In the genomic region with DNA sequence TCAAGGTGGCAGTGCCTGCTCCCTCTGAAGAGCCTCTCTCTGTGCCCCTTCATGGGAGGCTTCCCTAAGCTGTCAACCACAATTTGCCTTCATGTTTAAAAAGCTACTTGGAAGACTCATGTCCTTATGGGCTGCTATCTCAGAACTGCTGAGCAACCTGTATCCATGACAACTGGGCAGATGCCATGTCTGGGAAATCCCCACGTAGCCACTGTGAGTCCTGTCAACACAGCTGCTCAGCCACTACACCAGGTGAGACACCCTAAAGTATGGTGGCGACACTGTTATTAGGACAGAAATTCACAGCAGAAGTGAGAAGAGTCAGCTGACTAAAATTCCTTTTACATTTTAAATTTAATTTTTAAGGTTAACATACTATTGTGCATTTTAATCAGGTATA, we compare ENCODE assay signal across 18 mouse cellular contexts. TPM values are rescaled to one million over a fixed set of nuclear protein-coding genes. Genes with fewer than 3 reads are reported as not detected.
DNase-seq lines count a peak whose midpoint lies in the region; ATAC-seq and TF ChIP-seq lines count a peak whose summit lies in the region.
"Had no signal": no experiment of that assay in that cellular context is flagged by ENCODE, and none has a peak within 500 bp of the region (broad histone marks: within the 10 kb centered on the region; RNA-seq: fewer than 3 reads in every experiment).

No protein-coding gene starts in this region.

- H3K4me2 ChIP-seq in hindbrain, postnatal 0 days (ENCODE audit: low read depth, low read length), result no peak overlapping the region
- no peak overlapping the region for H3K4me2 ChIP-seq in hindbrain, embryonic 12.5 days (replicated peaks)
- H3K4me2 ChIP-seq in hindbrain, embryonic 16.5 days (ENCODE audit: low read length), result no peak overlapping the region
- H3K4me2 ChIP-seq: forebrain, embryonic 13.5 days; lung, embryonic 14.5 days had no signal

- H3K9me3 ChIP-seq in hindbrain, postnatal 0 days (ENCODE audit: low read length), result no peaks in the 10 kb centered on the region
- H3K9me3 ChIP-seq in hindbrain, embryonic 12.5 days (replicated peaks), result no peaks in the 10 kb centered on the region
- no peaks in the 10 kb centered on the region for H3K9me3 ChIP-seq in hindbrain, embryonic 16.5 days (ENCODE audit: control insufficient read depth, low read length)
- H3K9me3 ChIP-seq: forebrain, embryonic 13.5 days; heart, embryonic 10.5 days had no signal

- no peak overlapping the region for H3K27ac ChIP-seq in hindbrain, postnatal 0 days
- no peak overlapping the region for H3K27ac ChIP-seq in hindbrain, embryonic 12.5 days
- H3K27ac ChIP-seq in spleen, adult 2 months (ENCODE audit: insufficient read depth, low read length), result no peak overlapping the region
- H3K27ac ChIP-seq in bone marrow macrophage, adult 2 months (ENCODE audit: insufficient read depth, low read depth, low read length), result no peak overlapping the region
- no peak overlapping the region for H3K27ac ChIP-seq in hindbrain, embryonic 16.5 days (ENCODE audit: low read depth, low read length)
- H3K27ac ChIP-seq: forebrain, embryonic 13.5 days; heart, embryonic 10.5 days; macrophage had no signal

- no peak overlapping the region for H3K9ac ChIP-seq in hindbrain, postnatal 0 days (replicated peaks; ENCODE audit: low read length)
- no peak overlapping the region for H3K9ac ChIP-seq in hindbrain, embryonic 12.5 days
- no peak overlapping the region for H3K9ac ChIP-seq in hindbrain, embryonic 16.5 days (ENCODE audit: low read depth, low read length)
- H3K9ac ChIP-seq: forebrain, embryonic 13.5 days; lung, embryonic 14.5 days had no signal

- ATAC-seq in hindbrain, postnatal 0 days, result no peak
- ATAC-seq in hindbrain, embryonic 12.5 days (ENCODE audit: low FRiP score), result no peak
- no peak for ATAC-seq in hindbrain, embryonic 16.5 days
- ATAC-seq: forebrain, embryonic 13.5 days had no signal

- no peak overlapping the region for H3K4me3 ChIP-seq in hindbrain, postnatal 0 days (ENCODE audit: low read length)
- no peak overlapping the region for H3K4me3 ChIP-seq in hindbrain, embryonic 12.5 days
- no peak overlapping the region for H3K4me3 ChIP-seq in spleen, adult 2 months (ENCODE audit: extremely low read depth, insufficient read depth, insufficient read length)
- no peak overlapping the region for H3K4me3 ChIP-seq in bone marrow macrophage, adult 2 months (ENCODE audit: insufficient read depth, low read length)
- H3K4me3 ChIP-seq in hindbrain, embryonic 16.5 days (ENCODE audit: low read length), result no peak overlapping the region
- H3K4me3 ChIP-seq: forebrain, embryonic 13.5 days; heart, embryonic 10.5 days had no signal

- H3K4me1 ChIP-seq in hindbrain, postnatal 0 days (ENCODE audit: insufficient read depth, low read length), result no peaks in the 10 kb centered on the region
- no peaks in the 10 kb centered on the region; the same call in 1 of the 2 replicates for H3K4me1 ChIP-seq in hindbrain, embryonic 12.5 days
- peaks cover 10% of the 10 kb centered on the region for H3K4me1 ChIP-seq in spleen, adult 2 months (ENCODE audit: control insufficient read depth, insufficient read depth, insufficient read length)
- peaks cover 5% of the 10 kb centered on the region for H3K4me1 ChIP-seq in bone marrow macrophage, adult 2 months (ENCODE audit: control insufficient read depth, insufficient read depth, low read length)
- no peaks in the 10 kb centered on the region for H3K4me1 ChIP-seq in hindbrain, embryonic 16.5 days (ENCODE audit: control insufficient read depth, insufficient read depth, low read depth, low read length)
- H3K4me1 ChIP-seq: forebrain, embryonic 13.5 days had no signal

- TF ChIP-seq CTCF in hindbrain, postnatal 0 days (IDR thresholded peaks at IDR 0.05; ENCODE audit: low read depth), result no peak
- TF ChIP-seq CTCF in spleen, adult 2 months (IDR thresholded peaks at IDR 0.05; ENCODE audit: extremely low read depth, insufficient read depth, insufficient read length, insufficient replicate concordance), result no peak
- peak; percentile 19; the same call in 1 of the 2 replicates for TF ChIP-seq CTCF in bone marrow macrophage, adult 2 months (IDR thresholded peaks at IDR 0.05; ENCODE audit: low read depth, low read length)

- H3K36me3 ChIP-seq in hindbrain, postnatal 0 days (ENCODE audit: insufficient read depth, low read length), result peaks cover 25% of the 10 kb centered on the region; the same call in 1 of the 2 replicates
- H3K36me3 ChIP-seq in hindbrain, embryonic 12.5 days, result peaks cover 22% of the 10 kb centered on the region
- 0 out of 2 replicates have a peak, but pooled peaks cover 1% of the 10 kb centered on the region for H3K36me3 ChIP-seq in spleen, adult 2 months (ENCODE audit: control insufficient read depth, insufficient read depth, low read length)
- peaks cover 10% of the 10 kb centered on the region; the same call in 1 of the 2 replicates for H3K36me3 ChIP-seq in hindbrain, embryonic 16.5 days (ENCODE audit: control insufficient read depth, insufficient read depth, low read length)

- no peak for TF ChIP-seq POLR2A in spleen, adult 2 months (IDR thresholded peaks at IDR 0.05; ENCODE audit: low read depth, low read length)
- TF ChIP-seq POLR2A in bone marrow macrophage, adult 2 months (IDR thresholded peaks at IDR 0.05; ENCODE audit: borderline replicate concordance, low read depth, low read length), result no peak

- no peaks in the 10 kb centered on the region for H3K27me3 ChIP-seq in hindbrain, postnatal 0 days (ENCODE audit: insufficient read depth, low read length)
- no peaks in the 10 kb centered on the region for H3K27me3 ChIP-seq in hindbrain, embryonic 12.5 days
- H3K27me3 ChIP-seq in spleen, adult 2 months (ENCODE audit: control insufficient read depth, insufficient read depth, low read length), result no peaks in the 10 kb centered on the region
- H3K27me3 ChIP-seq in hindbrain, embryonic 16.5 days (replicated peaks; ENCODE audit: control insufficient read depth, insufficient read depth, low read length), result no peaks in the 10 kb centered on the region
- H3K27me3 ChIP-seq: forebrain, embryonic 13.5 days had no signal

- DNase-seq in hindbrain, postnatal 0 days (ENCODE audit: low spot score), result peak; percentile 57
- DNase-seq in spleen, adult 2 months (ENCODE audit: low read depth in 1 of 2, low spot score in 2 of 2), result peak; percentile 30 to 41
- no peak for DNase-seq in spleen, postnatal 4 days (ENCODE audit: low spot score in 2 of 2)
- peak; percentile 16 for DNase-seq in telencephalon, adult 2 months (ENCODE audit: low read depth, low spot score)
- DNase-seq in heart, postnatal 4 days, result no peak
- DNase-seq: adrenal gland, adult 2 months; cerebellum, adult 9-10 months; embryo, embryonic 11 days; gastrocnemius, postnatal 10 days; heart, postnatal 14 days; lung, embryonic 14.5 days; retina, postnatal 1 day had no signal

- WGBS in hindbrain, postnatal 0 days, result 49% methylated on average over 2 of the region's 2 CpGs
- 66% methylated on average over 2 of the region's 2 CpGs for WGBS in hindbrain, embryonic 12.5 days
- WGBS in spleen, adult 2 months, result 27% methylated on average over 2 of the region's 2 CpGs
- WGBS in hindbrain, embryonic 16.5 days, result 50% methylated on average over 2 of the region's 2 CpGs

RNA-seq across cellular contexts. Expression of a gene that starts 32.5 kb away (rescaled TPM):
- 2.4 and 4.6 TPM in 2 replicates for total RNA-seq in hindbrain, postnatal 0 days (2014; rRNA removed)
- 2.4 and 2.7 TPM in 2 replicates for polyA plus RNA-seq in hindbrain, postnatal 0 days (2015; fragmentation: Nextera tagmentation; extraction: Ambion mirVana)
- 2.2 and 2.4 TPM in 2 replicates for polyA plus RNA-seq in hindbrain, embryonic 12.5 days (2016; fragmentation: Nextera tagmentation; extraction: Ambion mirVana)
- 293 and 323 TPM in 2 replicates for polyA plus RNA-seq in spleen, adult 2 months (2012; rRNA removed)
- 6.7 TPM in 2 replicates for polyA plus RNA-seq in bone marrow macrophage, adult 2 months (2012; ENCODE audit: insufficient read depth, insufficient read length, missing spikeins)
- polyA plus RNA-seq in hindbrain, embryonic 16.5 days (2015; fragmentation: Nextera tagmentation; extraction: Ambion mirVana), result 1.8 and 2.3 TPM in 2 replicates
- total RNA-seq in heart, postnatal 4 days (2021), result 10 to 100 TPM in 1 of 2 experiments, 1 to 10 TPM in 1; 8.3 to 12.0 TPM

Comparison
In these comparisons a context has a peak if more than half of its experiments do, and no peak if none do; other contexts are left out.
1. DNase-seq: peak in hindbrain, postnatal 0 days (single experiment), spleen, adult 2 months (2 of 2) and telencephalon, adult 2 months (single experiment); none in spleen, postnatal 4 days (0 of 2) and heart, postnatal 4 days (single experiment).
2. RNA of a gene that starts 32.5 kb away (polyA plus RNA-seq): 293 to 323 TPM in spleen, adult 2 months; 6.7 TPM in bone marrow macrophage, adult 2 months, 2.4 to 2.7 TPM in hindbrain, postnatal 0 days, 2.2 to 2.4 TPM in hindbrain, embryonic 12.5 days and 1.8 to 2.3 TPM in hindbrain, embryonic 16.5 days; every median in the first group is over 10 times any median in the second.